Mouse (Mus musculus): Measurements from ENCODE around the gene Sf3b2.

Gene Sf3b2

DNA sequence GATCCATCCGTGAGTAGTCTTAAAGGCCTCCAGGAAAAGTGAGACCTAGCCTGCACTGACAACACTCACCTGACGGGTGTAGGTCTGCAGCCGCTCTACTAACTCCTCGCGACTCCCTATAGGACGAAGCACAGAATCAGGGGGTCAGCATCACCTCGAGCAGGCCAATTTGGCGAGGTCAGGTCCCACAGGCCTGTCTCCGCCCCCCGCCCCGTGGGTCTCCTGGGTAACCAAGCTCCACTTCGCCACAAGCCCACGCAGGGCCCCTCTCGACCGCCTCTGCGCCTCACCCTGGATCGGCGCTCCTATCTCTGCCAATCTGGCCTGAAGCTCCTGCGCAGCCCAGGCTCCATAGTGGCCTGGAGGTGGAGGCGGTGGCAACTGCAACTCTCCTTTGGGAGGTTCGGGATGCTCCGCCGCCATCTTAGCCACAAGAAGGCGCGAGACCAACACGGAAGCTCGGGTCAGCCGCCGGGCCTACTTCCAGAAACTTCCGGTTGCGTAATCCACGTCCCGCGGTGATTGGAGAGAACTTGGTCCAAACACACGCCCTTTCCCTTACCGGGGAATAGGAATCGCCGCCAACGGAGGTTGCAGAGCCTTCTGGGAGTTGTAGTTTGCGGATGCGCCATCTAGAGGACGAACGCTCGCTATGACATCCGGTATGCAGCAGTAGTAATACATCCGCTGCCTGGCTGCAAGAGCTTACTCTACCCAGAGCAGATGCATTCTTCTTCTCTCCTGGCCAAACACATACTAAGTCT, at the start of gene Sf3b2:
Gene Sf3b2 (minus strand): TSS at position 484 of the 764 bp plus-strand sequence.
- peak; percentile 93 for DNase-seq (ENCODE audit: low spot score)

- no peak for DNase-seq (ENCODE audit: low spot score)
These were observed 46.1 kb upstream of the Sf3b2 start for GRCm38 (mm10) chr19:5341360-5341759.

- peak; percentile 65 for DNase-seq (ENCODE audit: low spot score)
These were observed 42.7 kb upstream of the Sf3b2 start for GRCm38 (mm10) chr19:5337975-5338374.

DNA sequence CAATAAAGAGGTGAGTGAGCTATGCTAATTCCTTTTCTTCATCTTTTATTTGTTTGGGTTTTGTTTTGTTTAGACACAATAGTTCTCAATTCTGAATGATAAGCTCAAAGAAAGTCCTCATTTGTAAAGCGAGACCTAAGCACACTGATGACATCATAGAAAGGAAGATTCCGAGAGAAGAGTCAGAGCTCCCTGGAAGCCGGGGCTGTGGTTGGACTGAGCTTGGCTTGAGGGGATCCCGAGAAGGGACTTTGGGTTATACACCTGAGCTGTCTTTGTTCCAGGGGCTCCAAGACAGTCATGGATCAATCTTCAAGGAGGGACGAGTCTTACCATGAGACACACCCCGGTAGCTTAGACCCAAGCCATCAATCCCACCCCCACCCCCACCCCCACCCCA, 40.2 kb upstream of the Sf3b2 start, which contains the start of gene Catsper1:
Gene Catsper1 (plus strand): TSS at position 301 of the 400 bp plus-strand sequence.
- DNase-seq (ENCODE audit: low spot score) = no peak

- no peak for DNase-seq (ENCODE audit: low spot score)
These were observed 39.5 kb upstream of the Sf3b2 start for GRCm38 (mm10) chr19:5334741-5335140.

GRCm38 (mm10) chr19:5327970-5328369, 32.7 kb upstream of the Sf3b2 start:
- no peak for DNase-seq (ENCODE audit: low spot score)

- no peak for DNase-seq (ENCODE audit: low spot score)
These were observed 28.5 kb upstream of the Sf3b2 start for GRCm38 (mm10) chr19:5323801-5324200.

- DNase-seq (ENCODE audit: low spot score) = no peak
These were observed 17.9 kb upstream of the Sf3b2 start for GRCm38 (mm10) chr19:5313189-5313588.

DNA sequence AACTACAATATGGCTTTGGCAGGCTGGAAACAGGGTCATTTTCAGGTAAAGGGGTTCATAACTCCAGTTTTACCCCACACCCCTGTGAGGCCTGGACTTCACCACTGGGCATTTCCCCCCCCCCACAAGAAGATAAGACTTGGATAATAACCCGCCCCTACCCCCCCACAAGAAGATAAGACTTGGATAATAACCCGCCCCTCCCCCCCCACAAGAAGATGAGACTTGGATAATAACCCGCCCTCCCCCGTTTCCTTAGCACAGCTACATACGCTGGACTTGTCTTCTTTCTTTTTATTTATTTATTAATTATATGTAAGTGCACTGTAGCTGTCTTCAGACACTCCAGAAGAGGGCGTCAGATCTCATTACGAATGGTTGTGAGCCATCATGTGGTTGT, 13.8 kb upstream of the Sf3b2 start:
- DNase-seq (ENCODE audit: low spot score) = no peak

DNA sequence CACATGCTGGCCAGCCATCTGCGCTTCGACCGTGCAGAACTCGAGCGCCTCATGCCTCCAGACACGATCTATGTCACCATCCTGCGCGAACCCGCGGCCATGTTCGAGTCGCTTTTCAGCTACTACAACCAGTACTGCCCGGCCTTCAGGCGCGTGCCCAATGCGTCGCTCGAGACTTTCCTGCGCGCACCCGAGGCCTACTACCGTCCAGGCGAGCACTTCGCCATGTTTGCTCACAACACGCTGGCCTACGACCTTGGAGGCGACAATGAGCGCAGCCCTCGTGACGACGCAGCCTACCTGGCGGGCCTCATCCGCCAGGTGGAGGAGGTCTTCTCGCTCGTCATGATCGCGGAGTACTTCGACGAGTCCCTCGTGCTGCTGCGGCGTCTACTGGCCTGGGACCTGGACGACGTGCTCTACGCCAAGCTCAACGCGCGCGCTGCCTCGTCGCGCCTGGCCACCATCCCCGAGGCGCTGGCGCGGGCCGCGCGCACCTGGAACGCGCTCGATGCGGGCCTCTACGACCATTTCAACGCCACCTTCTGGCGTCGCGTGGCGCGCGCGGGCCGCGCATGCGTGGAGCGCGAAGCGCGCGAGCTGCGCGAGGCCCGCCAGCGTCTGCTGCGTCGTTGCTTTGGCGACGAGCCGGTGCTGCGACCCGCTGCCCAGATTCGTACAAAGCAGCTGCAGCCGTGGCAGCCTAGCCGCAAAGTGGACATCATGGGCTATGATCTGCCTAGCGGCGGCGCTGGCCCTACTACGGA, 11.9 kb upstream of the Sf3b2 start:
- no peak for DNase-seq (ENCODE audit: low spot score)

- no peak for DNase-seq (ENCODE audit: low spot score)
These were observed 11.0 kb upstream of the Sf3b2 start for GRCm38 (mm10) chr19:5306279-5306678.

DNA sequence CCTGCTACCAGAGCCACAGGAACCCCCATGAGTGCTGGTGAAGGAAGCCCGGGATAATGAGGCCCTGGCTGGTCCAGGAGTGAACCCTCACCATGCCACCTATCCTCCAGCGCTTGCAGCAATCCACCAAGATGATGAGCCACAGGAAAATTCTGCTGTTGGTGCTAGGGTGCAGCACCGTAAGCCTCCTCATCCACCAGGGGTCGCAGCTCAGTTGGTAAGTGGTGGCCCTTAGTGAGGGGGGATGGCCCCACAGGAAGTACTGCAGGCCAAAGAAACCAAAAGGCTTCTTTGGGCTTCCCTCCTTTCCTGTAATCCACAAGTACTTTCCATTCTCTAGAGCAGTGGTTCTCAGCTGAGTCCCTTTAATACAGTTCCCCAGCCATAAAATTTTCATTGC, 7.2 kb upstream of the Sf3b2 start:
- DNase-seq (ENCODE audit: low spot score) = peak; percentile 33

- no peak for DNase-seq (ENCODE audit: low spot score)
These were observed 5.3 kb upstream of the Sf3b2 start for GRCm38 (mm10) chr19:5300588-5300987.

GRCm38 (mm10) chr19:5297903-5298800, 2.9 kb upstream of the Sf3b2 start, which contains the start of gene Gal3st3:
Gal3st3 (plus strand) TSS chr19:5298331.
- DNase-seq (ENCODE audit: low spot score) = no peak

- DNase-seq (ENCODE audit: low spot score) = no peak
These were observed 1.4 kb upstream of the Sf3b2 start for GRCm38 (mm10) chr19:5296630-5297029.

DNA sequence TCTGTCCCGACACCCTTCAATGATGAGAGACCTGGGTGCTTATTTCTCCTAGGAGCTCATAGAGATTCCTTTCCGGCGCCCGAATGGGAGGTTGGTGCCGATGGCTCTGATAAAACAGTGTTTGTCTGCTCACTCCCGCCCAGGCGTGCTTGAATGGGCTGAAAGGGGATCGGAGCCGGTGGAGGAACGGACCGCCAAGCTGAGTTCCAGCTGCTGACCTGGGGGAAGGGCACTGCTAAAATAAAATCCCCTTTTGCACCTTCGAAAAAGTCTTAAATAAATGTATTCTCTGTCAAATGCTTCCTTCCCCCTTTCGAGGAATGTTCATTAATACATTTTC, 451 bp upstream of the Sf3b2 start:
- no peak for DNase-seq (ENCODE audit: low spot score)

GRCm38 (mm10) chr19:5278381-5278780, 16.9 kb downstream of the Sf3b2 start:
- DNase-seq (ENCODE audit: low spot score) = no peak

DNA sequence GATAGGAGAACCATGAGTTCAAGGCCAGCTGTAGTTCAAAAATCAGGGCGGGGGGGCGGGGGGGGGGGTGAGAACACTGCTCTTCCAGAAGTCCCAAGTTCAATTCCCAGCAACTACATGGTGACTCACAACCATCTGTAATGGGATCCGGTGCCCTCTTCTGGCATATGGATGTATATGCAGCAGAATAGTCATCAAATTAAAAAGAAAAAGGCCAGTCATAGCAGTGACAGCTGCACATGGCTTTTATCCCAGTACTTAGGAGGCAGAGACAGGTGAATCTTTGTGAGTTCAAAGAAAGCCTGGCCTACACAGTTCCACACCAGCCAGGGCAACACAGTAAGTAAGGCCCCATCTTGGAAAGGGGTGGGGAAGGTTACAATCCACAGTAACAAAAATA, 18.1 kb downstream of the Sf3b2 start:
- DNase-seq (ENCODE audit: low spot score) = no peak

- DNase-seq (ENCODE audit: low spot score) = no peak
These were observed 18.7 kb downstream of the Sf3b2 start for GRCm38 (mm10) chr19:5276531-5276930.

DNA sequence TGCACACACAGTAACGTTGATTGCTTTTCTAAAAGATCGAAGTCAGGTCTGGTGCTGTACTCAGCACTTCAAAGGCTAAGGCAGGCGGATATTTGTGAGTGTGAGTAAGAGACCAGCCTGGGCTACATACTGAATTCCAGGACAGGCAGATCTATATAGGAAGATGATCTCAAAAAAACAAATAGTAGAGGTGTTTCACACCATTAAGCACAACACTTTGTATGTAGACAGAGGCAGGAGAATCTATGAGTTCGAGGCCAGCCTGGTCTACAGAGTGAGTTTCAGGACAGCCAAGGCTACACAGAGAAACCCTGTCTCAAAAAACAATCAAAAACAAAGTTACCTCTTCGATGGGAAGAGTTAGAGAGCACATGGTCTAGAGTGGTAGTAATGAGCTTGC, 19.5 kb downstream of the Sf3b2 start:
- no peak for DNase-seq (ENCODE audit: low spot score)

GRCm38 (mm10) chr19:5274641-5275040, 20.6 kb downstream of the Sf3b2 start:
- DNase-seq (ENCODE audit: low spot score) = no peak

DNA sequence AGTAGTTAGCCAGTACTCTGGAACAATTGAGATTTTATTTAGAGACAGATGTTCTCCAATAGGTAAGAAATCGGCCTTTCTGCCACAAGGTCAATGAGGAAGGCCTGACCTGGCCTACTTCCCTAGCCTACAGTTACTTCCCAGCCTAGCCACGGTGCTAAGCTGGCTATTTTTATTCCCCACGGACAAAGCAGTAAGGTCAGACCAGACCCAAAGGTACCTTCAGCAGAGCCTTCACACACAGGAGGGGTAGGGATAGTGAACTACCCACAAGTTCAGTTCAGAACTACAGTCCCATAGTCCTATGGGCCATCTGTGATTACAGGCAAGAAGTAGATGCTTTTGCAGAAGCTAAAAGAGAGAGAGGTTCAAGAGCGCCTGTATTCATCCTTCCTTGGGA, 21.3 kb downstream of the Sf3b2 start:
- no peak for DNase-seq (ENCODE audit: low spot score)
